Mouse (Mus musculus): ENCODE measurements around the gene 4930539E08Rik. TPM values are rescaled to one million over a fixed set of nuclear protein-coding genes. Genes with fewer than 3 reads are reported as not detected.

Gene 4930539E08Rik
- polyA plus RNA-seq, 1 experiment from 2014 or later, result 3.9 TPM

DNA sequence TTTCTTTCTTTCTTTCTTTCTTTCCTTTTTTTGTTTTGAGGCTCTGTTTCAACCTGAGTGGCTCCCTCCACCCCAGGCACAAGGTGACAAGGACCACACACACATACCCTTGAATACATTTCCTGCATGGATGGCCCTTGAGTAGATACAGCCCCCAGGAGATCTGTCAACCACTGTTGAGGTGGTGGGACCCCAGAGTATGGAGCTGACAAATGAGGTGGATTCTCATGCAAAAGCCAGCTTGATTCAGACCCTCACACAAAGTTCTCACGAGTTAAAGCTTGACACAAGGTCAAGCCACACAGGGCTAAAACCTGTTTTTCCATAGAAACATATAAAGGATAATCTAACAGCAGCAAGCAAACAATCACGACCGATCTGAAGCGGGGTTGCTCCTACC, 17.1 kb upstream of the 4930539E08Rik start:
- no peak overlapping the region for H3K4me3 ChIP-seq (ENCODE audit: low read length)
- WGBS, result 82% methylated on average over 4 of the region's 4 CpGs
- no peaks in the 10 kb centered on the region for H3K36me3 ChIP-seq (ENCODE audit: control insufficient read depth, insufficient read depth, low read length)
- no peak overlapping the region for H3K9ac ChIP-seq (ENCODE audit: low read depth, low read length)
- H3K27me3 ChIP-seq (replicated peaks; ENCODE audit: control insufficient read depth, insufficient read depth, low read length), result no peaks in the 10 kb centered on the region
- H3K4me2 ChIP-seq (ENCODE audit: low read depth, low read length), result no peak overlapping the region
- peaks cover 13% of the 10 kb centered on the region for H3K4me1 ChIP-seq (ENCODE audit: control insufficient read depth, insufficient read depth, low read length)
- H3K27ac ChIP-seq (ENCODE audit: low read length), result no peak overlapping the region
- H3K9me3 ChIP-seq (ENCODE audit: control insufficient read depth, low read length), result no peaks in the 10 kb centered on the region
- ATAC-seq, result no peak

- H3K27ac ChIP-seq (ENCODE audit: low read length), result peak overlapping the region; percentile 94
- no peaks in the 10 kb centered on the region for H3K9me3 ChIP-seq (ENCODE audit: control insufficient read depth, low read length)
- H3K9ac ChIP-seq (ENCODE audit: low read depth, low read length), result no peak overlapping the region
- peaks cover 13% of the 10 kb centered on the region for H3K4me1 ChIP-seq (ENCODE audit: control insufficient read depth, insufficient read depth, low read length)
- no peaks in the 10 kb centered on the region for H3K36me3 ChIP-seq (ENCODE audit: control insufficient read depth, insufficient read depth, low read length)
- H3K4me2 ChIP-seq (ENCODE audit: low read depth, low read length), result no peak overlapping the region
- ATAC-seq, result no peak
- WGBS, result 87% methylated on average over 18 of the region's 18 CpGs
- no peaks in the 10 kb centered on the region for H3K27me3 ChIP-seq (replicated peaks; ENCODE audit: control insufficient read depth, insufficient read depth, low read length)
- H3K4me3 ChIP-seq (ENCODE audit: low read length), result no peak overlapping the region
These were observed 16.5 kb upstream of the 4930539E08Rik start for GRCm38 (mm10) chr17:28931436-28932211.

GRCm38 (mm10) chr17:28930392-28931074, 15.4 kb upstream of the 4930539E08Rik start:
- peak overlapping the region; percentile 59 for H3K9ac ChIP-seq (ENCODE audit: low read depth, low read length)
- WGBS, result 12% methylated on average over 14 of the region's 14 CpGs
- peak; percentile 95 for ATAC-seq

GRCm38 (mm10) chr17:28929369-28929768, 14.2 kb upstream of the 4930539E08Rik start:
- Histone ChIP-seq H3K27ac (ENCODE audit: low read length) (no peak overlapping the region), H3K9me3 (ENCODE audit: control insufficient read depth, low read length) (no peaks in the 10 kb centered on the region), H3K4me1 (ENCODE audit: control insufficient read depth, insufficient read depth, low read length) (peaks cover 13% of the 10 kb centered on the region), H3K4me2 (ENCODE audit: low read depth, low read length) (no peak overlapping the region), H3K9ac (ENCODE audit: low read depth, low read length) (no peak overlapping the region), H3K36me3 (ENCODE audit: control insufficient read depth, insufficient read depth, low read length) (no peaks in the 10 kb centered on the region), H3K4me3 (ENCODE audit: low read length) (no peak overlapping the region), H3K27me3 (replicated peaks; ENCODE audit: control insufficient read depth, insufficient read depth, low read length) (no peaks in the 10 kb centered on the region)
- 94% methylated on average over 4 of the region's 4 CpGs for WGBS
- no peak for ATAC-seq

More at GRCm38 (mm10) chr17:28930392-28931074, 15.4 kb upstream of the 4930539E08Rik start:
- no peaks in the 10 kb centered on the region for H3K27me3 ChIP-seq (replicated peaks; ENCODE audit: control insufficient read depth, insufficient read depth, low read length)
- H3K4me1 ChIP-seq (ENCODE audit: control insufficient read depth, insufficient read depth, low read length), result peaks cover 13% of the 10 kb centered on the region
- H3K4me2 ChIP-seq (ENCODE audit: low read depth, low read length), result peak overlapping the region; percentile 43
- no peaks in the 10 kb centered on the region for H3K36me3 ChIP-seq (ENCODE audit: control insufficient read depth, insufficient read depth, low read length)
- no peaks in the 10 kb centered on the region for H3K9me3 ChIP-seq (ENCODE audit: control insufficient read depth, low read length)
- peak overlapping the region; percentile 17 for H3K4me3 ChIP-seq (ENCODE audit: low read length)
- peak overlapping the region; percentile 94 for H3K27ac ChIP-seq (ENCODE audit: low read length)

DNA sequence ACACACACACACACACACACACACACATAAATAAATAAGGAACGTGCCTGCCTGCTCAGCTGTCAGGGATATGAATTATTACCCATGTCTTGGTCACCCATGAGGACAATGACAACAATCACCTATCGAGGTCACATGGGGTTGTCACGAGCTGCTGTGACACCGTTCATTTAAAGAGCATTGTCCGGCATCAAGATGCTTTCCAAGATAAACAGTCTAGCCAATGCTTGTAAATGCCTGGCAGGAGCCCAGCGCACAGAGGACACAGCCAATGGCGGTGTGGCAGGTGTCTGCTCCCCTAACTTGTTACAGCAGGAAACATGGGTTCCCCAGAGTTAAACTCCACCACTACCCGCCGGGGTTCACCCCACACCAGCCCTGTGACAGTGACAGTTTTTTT, 12.9 kb upstream of the 4930539E08Rik start:
- no peaks in the 10 kb centered on the region for H3K36me3 ChIP-seq (ENCODE audit: control insufficient read depth, insufficient read depth, low read length)
- H3K9ac ChIP-seq (ENCODE audit: low read depth, low read length), result no peak overlapping the region
- no peak overlapping the region for H3K27ac ChIP-seq (ENCODE audit: low read length)
- H3K9me3 ChIP-seq (ENCODE audit: control insufficient read depth, low read length), result no peaks in the 10 kb centered on the region
- ATAC-seq, result no peak
- H3K4me2 ChIP-seq (ENCODE audit: low read depth, low read length), result no peak overlapping the region
- peaks cover 13% of the 10 kb centered on the region for H3K4me1 ChIP-seq (ENCODE audit: control insufficient read depth, insufficient read depth, low read length)
- no peaks in the 10 kb centered on the region for H3K27me3 ChIP-seq (replicated peaks; ENCODE audit: control insufficient read depth, insufficient read depth, low read length)
- no peak overlapping the region for H3K4me3 ChIP-seq (ENCODE audit: low read length)
- WGBS, result 75% methylated on average over 9 of the region's 9 CpGs

- Histone ChIP-seq H3K4me2 (ENCODE audit: low read depth, low read length) (no peak overlapping the region), H3K27ac (ENCODE audit: low read length) (no peak overlapping the region), H3K4me1 (ENCODE audit: control insufficient read depth, insufficient read depth, low read length) (peaks cover 13% of the 10 kb centered on the region), H3K36me3 (ENCODE audit: control insufficient read depth, insufficient read depth, low read length) (no peaks in the 10 kb centered on the region), H3K4me3 (ENCODE audit: low read length) (no peak overlapping the region), H3K9me3 (ENCODE audit: control insufficient read depth, low read length) (no peaks in the 10 kb centered on the region), H3K9ac (ENCODE audit: low read depth, low read length) (no peak overlapping the region), H3K27me3 (replicated peaks; ENCODE audit: control insufficient read depth, insufficient read depth, low read length) (no peaks in the 10 kb centered on the region)
- WGBS, result 49% methylated on average over 15 of the region's 15 CpGs
- no peak for ATAC-seq
These were observed 11.9 kb upstream of the 4930539E08Rik start for GRCm38 (mm10) chr17:28926866-28927635.

DNA sequence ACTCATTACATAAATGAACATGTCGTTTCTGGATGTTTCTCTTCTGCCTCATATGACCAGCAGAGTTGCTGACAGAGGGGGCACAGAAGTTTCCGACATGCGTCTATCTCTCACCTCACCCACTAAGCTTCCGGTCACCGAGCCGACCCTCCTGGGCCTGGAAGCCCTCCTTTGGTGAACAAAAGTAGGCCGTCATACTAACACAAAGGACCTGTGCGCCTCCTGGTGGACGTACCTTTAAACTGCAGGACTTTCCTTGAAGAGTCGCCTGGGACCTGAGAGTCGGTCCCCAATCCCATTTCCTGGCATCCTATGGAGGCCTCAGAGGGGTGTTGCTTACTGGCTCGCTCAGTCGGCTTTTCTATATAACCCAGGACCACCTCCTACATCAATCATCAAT, 11.3 kb upstream of the 4930539E08Rik start:
- Histone ChIP-seq H3K9ac (ENCODE audit: low read depth, low read length) (no peak overlapping the region), H3K4me1 (ENCODE audit: control insufficient read depth, insufficient read depth, low read length) (peaks cover 13% of the 10 kb centered on the region), H3K27ac (ENCODE audit: low read length) (no peak overlapping the region), H3K9me3 (ENCODE audit: control insufficient read depth, low read length) (no peaks in the 10 kb centered on the region), H3K4me2 (ENCODE audit: low read depth, low read length) (no peak overlapping the region), H3K27me3 (replicated peaks; ENCODE audit: control insufficient read depth, insufficient read depth, low read length) (no peaks in the 10 kb centered on the region), H3K4me3 (ENCODE audit: low read length) (no peak overlapping the region), H3K36me3 (ENCODE audit: control insufficient read depth, insufficient read depth, low read length) (no peaks in the 10 kb centered on the region)
- no peak for ATAC-seq
- WGBS, result 20% methylated on average over 13 of the region's 13 CpGs

GRCm38 (mm10) chr17:28924957-28925595, 10.0 kb upstream of the 4930539E08Rik start:
- H3K27ac ChIP-seq (ENCODE audit: low read length), result no peak overlapping the region
- no peak overlapping the region for H3K9ac ChIP-seq (ENCODE audit: low read depth, low read length)
- no peaks in the 10 kb centered on the region for H3K9me3 ChIP-seq (ENCODE audit: control insufficient read depth, low read length)
- no peaks in the 10 kb centered on the region for H3K27me3 ChIP-seq (replicated peaks; ENCODE audit: control insufficient read depth, insufficient read depth, low read length)
- H3K36me3 ChIP-seq (ENCODE audit: control insufficient read depth, insufficient read depth, low read length), result no peaks in the 10 kb centered on the region
- H3K4me1 ChIP-seq (ENCODE audit: control insufficient read depth, insufficient read depth, low read length), result peaks cover 3% of the 10 kb centered on the region
- ATAC-seq, result no peak
- H3K4me2 ChIP-seq (ENCODE audit: low read depth, low read length), result no peak overlapping the region
- no peak overlapping the region for H3K4me3 ChIP-seq (ENCODE audit: low read length)
- WGBS, result 80% methylated on average over 8 of the region's 8 CpGs

- 62% methylated on average over 6 of the region's 6 CpGs for WGBS
- no peak overlapping the region for H3K4me2 ChIP-seq (ENCODE audit: low read depth, low read length)
- ATAC-seq, result no peak
These were observed 7.0 kb upstream of the 4930539E08Rik start for GRCm38 (mm10) chr17:28922096-28922495.

More at GRCm38 (mm10) chr17:28922096-28922495, 7.0 kb upstream of the 4930539E08Rik start:
- Histone ChIP-seq H3K36me3 (ENCODE audit: control insufficient read depth, insufficient read depth, low read length) (no peaks in the 10 kb centered on the region), H3K4me1 (ENCODE audit: control insufficient read depth, insufficient read depth, low read length) (no peaks in the 10 kb centered on the region; the same call in 1 of the 2 replicates), H3K27me3 (replicated peaks; ENCODE audit: control insufficient read depth, insufficient read depth, low read length) (no peaks in the 10 kb centered on the region), H3K27ac (ENCODE audit: low read length) (no peak overlapping the region), H3K4me3 (ENCODE audit: low read length) (no peak overlapping the region), H3K9ac (ENCODE audit: low read depth, low read length) (no peak overlapping the region), H3K9me3 (ENCODE audit: control insufficient read depth, low read length) (no peaks in the 10 kb centered on the region)

Measured in intestine, embryonic 16.5 days (tissue).